Mouse (Mus musculus): ENCODE data around the gene Rnd2. TPM values are rescaled to one million over a fixed set of nuclear protein-coding genes. Genes with fewer than 3 reads are reported as not detected.
"Not testable (repeated sequence)": the region's sequence is repeated elsewhere in the genome, so short reads cannot be mapped to it uniquely, and the experiment has no call there.

Rnd2 gene
- total RNA-seq, 2 experiments from 2014 or later, result 2.9 to 3.6 TPM

DNA sequence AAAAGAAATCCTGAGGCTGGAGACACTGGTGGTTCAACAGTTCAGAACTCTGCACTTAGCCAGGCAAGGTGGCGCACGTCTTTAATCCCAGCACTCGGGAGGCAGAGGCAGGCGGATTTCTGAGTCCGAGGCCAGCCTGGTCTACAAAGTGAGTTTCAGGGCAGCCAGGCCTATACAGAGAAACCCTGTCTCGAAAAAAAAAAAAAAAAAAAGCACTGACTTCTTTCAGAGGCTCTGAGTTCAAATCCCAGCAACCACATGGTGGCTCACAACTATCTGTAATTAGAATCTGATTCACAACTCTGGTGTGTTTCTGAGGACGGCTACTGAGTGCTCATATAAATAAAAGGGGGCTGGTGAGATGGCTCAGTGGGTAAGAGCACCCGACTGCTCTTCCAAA is 17.9 kb upstream of the Rnd2 start:
- DNase-seq, result not testable (repeated sequence)

- DNase-seq, result no peak
Measured at GRCm38 (mm10) chr11:101447786-101448185, 17.0 kb upstream of the Rnd2 start.

GRCm38 (mm10) chr11:101448274-101448746 is 16.5 kb upstream of the Rnd2 start, which contains the start of gene Ifi35:
Gene Ifi35 (plus strand): TSS chr11:101448407.
- DNase-seq, result peak; percentile 82

DNA sequence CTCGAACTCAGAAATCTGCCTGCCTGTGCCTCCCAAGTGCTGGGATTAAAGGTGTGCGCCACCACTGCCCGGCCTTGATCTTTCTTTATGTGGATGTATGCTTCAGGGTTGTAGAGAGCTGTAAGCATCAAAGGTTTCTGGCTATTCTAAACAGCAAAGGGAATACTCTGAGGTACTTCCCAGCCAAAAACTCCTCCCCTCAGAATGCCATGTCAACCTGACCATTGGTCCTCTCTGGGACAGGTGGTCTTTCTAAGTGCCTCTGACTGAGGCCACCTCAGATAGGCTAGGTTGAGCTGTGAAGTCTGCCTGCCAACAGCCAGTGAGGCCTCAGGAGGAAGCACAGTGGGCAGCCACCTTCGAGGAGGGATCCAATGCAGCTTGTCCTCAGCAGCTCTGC is 15.9 kb upstream of the Rnd2 start:
- no peak for DNase-seq

GRCm38 (mm10) chr11:101449596-101449995 is 15.2 kb upstream of the Rnd2 start:
- DNase-seq, result not testable (repeated sequence)

GRCm38 (mm10) chr11:101450394-101450793 is 14.4 kb upstream of the Rnd2 start:
- DNase-seq, result no peak

DNA sequence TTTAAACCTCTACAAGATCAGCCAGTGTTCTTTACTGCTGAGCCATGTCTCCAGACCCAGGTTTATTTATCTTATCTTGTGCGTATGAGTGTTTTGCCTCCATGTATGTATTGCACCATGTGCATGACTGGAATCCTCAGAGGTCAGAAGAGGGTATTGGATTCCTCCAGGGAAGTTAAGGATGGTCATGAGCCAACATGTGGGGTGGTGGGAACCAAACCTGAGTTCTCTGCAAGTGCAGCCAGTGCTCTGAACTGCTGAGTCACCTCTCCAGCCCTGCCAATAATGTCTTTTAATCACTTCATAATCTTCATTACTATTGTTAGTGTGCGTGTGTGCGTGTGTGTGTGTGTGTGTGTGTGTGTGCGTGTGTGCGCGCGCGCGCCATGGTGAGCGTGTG is 13.3 kb upstream of the Rnd2 start:
- no peak for DNase-seq

- DNase-seq, result no peak
Measured at GRCm38 (mm10) chr11:101452093-101452774, 12.6 kb upstream of the Rnd2 start.

DNA sequence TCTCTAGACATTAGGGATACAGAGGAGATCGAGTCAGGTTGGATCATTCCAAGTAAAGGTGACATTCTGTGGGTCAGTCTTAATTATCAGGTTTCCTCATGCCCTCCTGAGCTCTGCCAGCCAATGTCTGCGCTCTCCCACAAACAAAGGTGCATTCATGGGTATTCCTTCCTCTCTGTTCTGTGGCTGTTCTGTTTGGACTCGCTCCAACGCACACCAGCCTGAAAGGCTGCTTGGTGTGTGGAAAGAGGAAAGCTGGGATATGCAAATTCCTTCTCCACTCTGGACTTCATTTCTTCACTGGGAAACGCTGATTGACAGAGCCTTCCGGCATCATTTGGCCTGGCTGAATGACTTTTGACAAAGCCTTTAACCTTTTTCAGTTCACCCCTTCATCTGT is 10.1 kb upstream of the Rnd2 start:
- no peak for DNase-seq

DNA sequence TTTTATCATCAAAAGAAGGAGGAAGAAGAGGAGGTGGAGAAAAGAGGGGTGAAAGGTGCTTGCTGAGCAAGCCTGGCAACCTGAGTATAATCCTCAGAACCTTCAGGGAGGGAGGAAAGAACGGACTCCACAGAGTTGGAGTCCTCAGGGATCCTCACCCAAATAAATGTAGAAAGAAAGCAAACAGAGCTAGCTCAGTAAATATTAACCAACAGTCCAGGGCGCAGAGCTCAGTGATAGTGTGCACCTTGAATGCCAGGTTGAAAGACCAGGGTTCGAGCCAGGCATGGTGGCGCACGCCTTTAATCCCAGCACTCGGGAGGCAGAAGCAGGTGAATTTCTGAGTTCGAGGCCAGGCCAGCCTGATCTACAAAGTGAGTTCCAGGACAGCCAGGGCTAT is 9.2 kb upstream of the Rnd2 start:
- no peak for DNase-seq

DNA sequence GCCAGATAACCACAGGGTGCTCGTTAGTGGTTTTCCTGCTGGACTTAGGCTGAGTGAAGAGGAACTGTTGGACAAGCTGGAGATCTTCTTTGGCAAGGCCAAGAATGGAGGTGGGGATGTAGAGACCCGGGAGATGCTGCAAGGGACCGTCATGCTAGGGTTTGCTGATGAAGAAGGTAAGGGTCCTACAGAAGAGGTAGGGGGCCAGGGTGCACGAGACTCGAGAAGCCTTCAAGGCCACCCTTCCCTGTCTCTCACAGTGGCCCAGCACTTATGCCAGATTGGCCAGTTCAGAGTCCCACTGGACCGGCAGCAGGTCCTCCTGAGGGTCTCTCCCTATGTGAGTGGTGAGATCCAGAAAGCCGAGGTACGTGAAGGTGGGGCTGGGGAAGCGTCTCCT is 7.2 kb upstream of the Rnd2 start:
- DNase-seq, result no peak

DNA sequence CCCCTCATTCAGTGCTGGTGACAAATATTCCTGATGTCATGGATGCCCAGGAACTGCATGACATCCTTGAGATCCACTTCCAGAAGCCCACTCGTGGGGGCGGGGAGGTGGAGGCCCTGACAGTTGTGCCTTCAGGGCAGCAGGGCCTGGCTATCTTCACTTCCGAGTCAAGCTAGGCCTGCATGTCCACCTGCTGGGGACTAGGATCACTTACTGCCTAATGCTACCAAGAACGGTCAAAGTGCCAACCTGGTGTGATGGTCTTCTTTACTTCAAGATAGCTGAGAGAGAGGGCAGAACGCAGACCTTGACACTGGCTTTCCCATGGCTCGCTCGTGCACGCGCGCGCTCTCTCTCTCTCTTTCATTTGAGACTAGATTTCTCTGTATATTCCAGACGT is 6.6 kb upstream of the Rnd2 start:
- DNase-seq, result no peak

GRCm38 (mm10) chr11:101459716-101460115 is 5.1 kb upstream of the Rnd2 start:
- DNase-seq, result no peak

- DNase-seq, result no peak
Measured at GRCm38 (mm10) chr11:101460321-101460720, 4.5 kb upstream of the Rnd2 start.

DNA sequence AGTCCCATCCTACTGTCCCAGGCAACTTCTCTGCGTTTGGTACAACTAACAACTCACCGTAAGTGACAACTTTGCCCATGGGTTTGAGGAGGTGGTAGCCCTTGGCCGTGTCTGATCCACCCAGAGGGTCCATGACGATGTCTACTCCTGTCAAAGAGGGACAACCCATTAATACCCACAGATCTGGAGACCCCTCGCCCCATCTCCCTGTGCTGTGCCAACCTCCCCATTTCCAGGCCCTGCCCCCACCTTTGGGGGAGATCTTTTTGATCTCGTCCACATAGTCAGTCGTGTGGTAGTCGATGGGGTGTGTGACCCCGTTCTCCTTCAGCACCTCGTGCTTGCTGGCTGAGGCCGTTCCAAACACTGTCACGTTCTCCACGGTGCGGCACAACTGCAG is 2.7 kb upstream of the Rnd2 start:
- no peak for DNase-seq

GRCm38 (mm10) chr11:101462583-101463440 is 2.0 kb upstream of the Rnd2 start:
- DNase-seq, result no peak

DNA sequence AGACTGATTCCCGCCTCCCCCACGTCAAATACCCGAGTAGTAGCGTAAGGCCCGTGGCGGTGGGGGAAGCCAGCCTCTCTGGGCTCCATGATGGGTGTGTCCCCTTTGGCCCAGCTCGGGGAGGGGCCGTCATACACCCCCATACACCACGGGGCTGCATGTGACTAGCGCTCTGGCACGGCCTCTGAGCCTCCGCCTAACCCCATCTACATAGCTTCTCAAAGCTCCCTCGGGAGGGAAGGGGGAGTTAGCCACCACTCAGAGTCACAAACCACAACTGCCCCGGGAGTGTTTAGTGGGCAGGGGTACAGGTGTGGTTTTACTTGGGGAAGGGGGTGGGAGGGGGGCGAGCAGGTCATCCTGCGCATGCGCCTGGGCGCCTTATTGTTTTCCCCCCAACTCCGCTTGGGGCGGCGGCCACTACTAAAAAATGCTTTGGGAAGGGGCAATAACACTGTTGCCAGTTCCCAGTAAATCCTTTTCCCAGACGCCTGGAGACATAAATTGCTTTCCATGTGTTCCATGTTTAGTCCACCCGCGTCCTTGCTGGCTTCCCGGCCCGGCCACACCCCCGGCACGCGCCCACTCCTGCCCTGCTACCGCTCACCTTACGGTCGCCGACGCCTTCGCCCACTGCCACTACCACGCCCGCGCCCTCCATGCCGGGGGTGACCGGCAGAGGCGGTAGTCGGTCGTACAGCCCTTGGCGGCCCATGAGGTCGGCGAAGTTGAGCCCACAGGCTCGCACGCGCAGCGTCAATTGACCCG is 486 bp downstream of the Rnd2 start:
- DNase-seq, result peak; percentile 83

DNA sequence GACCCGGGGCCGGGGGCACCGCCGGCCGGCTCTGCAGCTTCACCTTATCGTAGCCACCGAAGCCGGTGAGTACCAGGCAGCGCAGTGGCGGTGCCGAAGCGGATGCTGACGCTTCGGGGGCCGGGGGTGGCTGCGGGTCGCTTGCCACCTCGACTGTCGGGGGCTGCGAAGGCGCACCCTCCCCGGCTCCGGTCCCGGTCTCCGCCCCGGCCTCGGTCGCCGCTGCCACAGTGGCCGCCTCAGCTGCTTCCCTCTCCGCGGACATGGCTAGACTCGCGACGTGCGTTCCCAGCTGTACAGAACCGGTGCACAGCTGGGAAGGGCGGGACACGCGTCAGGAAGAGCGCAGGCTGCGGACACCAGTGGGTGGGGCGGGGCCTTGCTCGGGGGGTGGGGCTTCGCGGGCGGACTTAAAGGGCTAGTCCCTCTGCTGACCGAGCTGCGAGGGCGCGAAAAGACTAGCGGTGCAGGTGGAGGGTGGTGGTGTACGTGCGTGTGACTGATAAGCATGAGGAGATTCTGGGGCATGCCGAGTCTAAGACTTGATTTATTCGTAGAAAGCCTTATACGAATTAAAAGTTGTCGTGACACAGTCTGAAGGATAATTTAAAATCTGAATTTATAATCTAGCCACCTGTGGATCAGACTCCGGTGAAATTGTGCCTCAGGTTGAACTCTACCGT is 1.2 kb downstream of the Rnd2 start, which contains the start of gene Vat1:
Gene Vat1, minus strand, starts transcription at position 362 of the 683 bp plus-strand sequence.
- DNase-seq, result peak; percentile 80

GRCm38 (mm10) chr11:101466552-101466950 is 1.8 kb downstream of the Rnd2 start:
- DNase-seq, result not testable (repeated sequence)

GRCm38 (mm10) chr11:101467477-101468262 is 2.9 kb downstream of the Rnd2 start:
- peak; percentile 70 for DNase-seq

DNA sequence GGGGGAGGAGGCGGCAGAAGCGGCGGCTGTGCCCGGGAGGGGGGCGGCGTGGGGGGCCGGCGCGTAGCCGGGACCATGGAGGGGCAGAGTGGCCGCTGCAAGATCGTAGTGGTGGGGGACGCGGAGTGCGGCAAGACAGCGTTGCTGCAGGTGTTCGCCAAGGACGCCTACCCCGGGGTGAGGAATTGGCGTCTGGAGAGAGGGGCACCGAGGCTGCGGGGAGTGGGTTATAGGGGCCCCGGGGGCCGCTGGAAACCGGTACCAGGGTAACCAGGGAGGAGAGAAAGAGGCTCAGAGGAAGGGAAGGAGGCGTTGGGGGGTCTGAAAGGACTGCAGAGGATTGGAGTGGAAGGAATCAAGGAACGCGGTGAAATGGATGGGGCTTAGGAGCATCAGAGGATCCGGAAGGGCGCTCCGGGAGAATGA is 3.5 kb downstream of the Rnd2 start:
- no peak for DNase-seq

Data from gastrocnemius, postnatal 25 days (tissue).